Mouse (Mus musculus) neural tube, embryonic 11.5 days (tissue): ENCODE measurements at regions not wholly inside any gene's neighbourhood (a gene's known extent, or its start where the extent isn't known, plus 50 kb on each side); places are given as distances from the start of the nearest gene placed in this dataset.

Source experiments
- ATAC-seq: fragments of 200-750 bp; cut with Nextera tagmentation; 2 replicates; pipeline ENCODE4 v1.8.0; 2017; ENCODE audit warnings: moderate number of reproducible peaks, mild to moderate bottlenecking, moderate TSS enrichment, moderate library complexity; ENCODE audit not compliant: insufficient read depth, low FRiP score, low TSS enrichment
- DNase-seq: peaks from one replicate; pipeline ENCODE4 v3.0.0-alpha.2; 2015; ENCODE audit warnings: low spot score
- H3K27ac ChIP-seq: fragments of 300-500 bp; sonication (generic); 2 replicates; pipeline ENCODE4 v1.5.1; 2014; ENCODE audit warnings: low read depth, mild to moderate bottlenecking, low read length
- H3K27me3 ChIP-seq: fragments of 300-500 bp; sonication (generic); 2 replicates; pipeline ENCODE4 v1.6.1; 2014; ENCODE audit warnings: mild to moderate bottlenecking, low read length, mixed read lengths; ENCODE audit not compliant: control insufficient read depth, insufficient read depth
- H3K36me3 ChIP-seq: fragments of 300-500 bp; sonication (generic); 2 replicates; pipeline ENCODE4 v1.6.1; 2014; ENCODE audit warnings: mild to moderate bottlenecking, low read length, moderate library complexity, mixed read lengths; ENCODE audit not compliant: control insufficient read depth, insufficient read depth
- H3K4me1 ChIP-seq: fragments of 300-500 bp; sonication (generic); 2 replicates; pipeline ENCODE4 v1.6.1; 2014; ENCODE audit warnings: low read length, mixed read lengths; ENCODE audit not compliant: control insufficient read depth, insufficient read depth
- H3K4me2 ChIP-seq: fragments of 300-500 bp; sonication (generic); 2 replicates; pipeline ENCODE4 v1.6.1; 2014; ENCODE audit warnings: low read depth, mild to moderate bottlenecking, moderate library complexity
- H3K4me3 ChIP-seq: fragments of 300-500 bp; sonication (generic); 2 replicates; pipeline ENCODE4 v1.5.1; 2014; ENCODE audit warnings: low read depth, low read length
- H3K9ac ChIP-seq: fragments of 300-500 bp; sonication (generic); 2 replicates; pipeline ENCODE4 v1.6.1; 2014; ENCODE audit warnings: mild to moderate bottlenecking, low read length
- H3K9me3 ChIP-seq: fragments of 300-500 bp; sonication (generic); 2 replicates; pipeline ENCODE4 v1.6.1; 2016; ENCODE audit warnings: low read length; ENCODE audit not compliant: control insufficient read depth
- WGBS: fragments of 180-500 bp; shearing (Covaris S2); extraction: QIAGEN DNeasy Blood & Tissue Kit; methylation state at CpG from one replicate; pipeline ENCODE4 v1.1.7; 2014; 5-methylcytosine and 5-hydroxymethylcytosine counted together

- Histone ChIP-seq H3K9me3 (no peaks in the 10 kb centered on the region), H3K36me3 (no peaks in the 10 kb centered on the region), H3K4me3 (no peak overlapping the region), H3K9ac (no peak overlapping the region), H3K4me2 (no peak overlapping the region), H3K4me1 (peaks cover 4% of the 10 kb centered on the region), H3K27ac (no peak overlapping the region), H3K27me3 (no peaks in the 10 kb centered on the region)
- ATAC-seq, result no peak
- 26% methylated on average over 13 of the region's 13 CpGs for WGBS
- DNase-seq, result no peak
Observed at GRCm38 (mm10) chr3:147963698-147964476, 1026.5 kb downstream of the Adgrl2 start.

GRCm38 (mm10) chr3:147948041-147948592 is 1042.2 kb downstream of the Adgrl2 start:
- ATAC-seq, result no peak
- no peak for DNase-seq
- Histone ChIP-seq H3K4me1 (no peaks in the 10 kb centered on the region), H3K27ac (no peak overlapping the region), H3K27me3 (no peaks in the 10 kb centered on the region), H3K9me3 (no peaks in the 10 kb centered on the region), H3K9ac (no peak overlapping the region), H3K36me3 (no peaks in the 10 kb centered on the region), H3K4me3 (no peak overlapping the region), H3K4me2 (no peak overlapping the region)
- WGBS, result 59% methylated on average over 13 of the region's 13 CpGs

- Histone ChIP-seq H3K4me3 (no peak overlapping the region), H3K4me2 (no peak overlapping the region), H3K27me3 (no peaks in the 10 kb centered on the region), H3K9ac (no peak overlapping the region), H3K9me3 (no peaks in the 10 kb centered on the region), H3K27ac (no peak overlapping the region), H3K36me3 (no peaks in the 10 kb centered on the region), H3K4me1 (no peaks in the 10 kb centered on the region)
- ATAC-seq (no peak), DNase-seq (no peak)
- WGBS, result 71% methylated on average over 4 of the region's 4 CpGs
Observed at GRCm38 (mm10) chr3:147943314-147943713, 1047.0 kb downstream of the Adgrl2 start.

GRCm38 (mm10) chr3:147930811-147931251 is 1059.5 kb downstream of the Adgrl2 start:
- Histone ChIP-seq H3K27ac (no peak overlapping the region), H3K4me1 (no peaks in the 10 kb centered on the region), H3K4me2 (no peak overlapping the region), H3K4me3 (no peak overlapping the region), H3K27me3 (no peaks in the 10 kb centered on the region), H3K9me3 (no peaks in the 10 kb centered on the region), H3K36me3 (no peaks in the 10 kb centered on the region), H3K9ac (no peak overlapping the region)
- no peak for DNase-seq
- 63% methylated on average over 6 of the region's 6 CpGs for WGBS
- no peak for ATAC-seq

GRCm38 (mm10) chr3:147920181-147920580 is 1068.0 kb downstream of the Ttll7 start:
- 91% methylated on average over 2 of the region's 2 CpGs for WGBS
- Histone ChIP-seq H3K36me3 (no peaks in the 10 kb centered on the region), H3K27ac (no peak overlapping the region), H3K27me3 (no peaks in the 10 kb centered on the region), H3K4me3 (no peak overlapping the region), H3K4me2 (no peak overlapping the region), H3K9me3 (no peaks in the 10 kb centered on the region), H3K9ac (no peak overlapping the region), H3K4me1 (no peaks in the 10 kb centered on the region)
- no peak for DNase-seq
- ATAC-seq, result no peak

- H3K9ac ChIP-seq, result no peak overlapping the region
- no peak overlapping the region for H3K4me2 ChIP-seq
- no peaks in the 10 kb centered on the region for H3K27me3 ChIP-seq
- WGBS, result 89% methylated on average over 3 of the region's 3 CpGs
- no peaks in the 10 kb centered on the region for H3K9me3 ChIP-seq
- ATAC-seq (no peak), DNase-seq (no peak)
- no peaks in the 10 kb centered on the region for H3K36me3 ChIP-seq
- H3K27ac ChIP-seq, result no peak overlapping the region
- no peak overlapping the region for H3K4me3 ChIP-seq
- H3K4me1 ChIP-seq, result no peaks in the 10 kb centered on the region
Observed at GRCm38 (mm10) chr3:147919701-147920100, 1067.5 kb downstream of the Ttll7 start.

- DNase-seq (no peak), ATAC-seq (no peak)
- H3K9me3 ChIP-seq, result no peaks in the 10 kb centered on the region
- H3K4me3 ChIP-seq, result no peak overlapping the region
- 92% methylated on average over 4 of the region's 4 CpGs for WGBS
- H3K4me1 ChIP-seq, result no peaks in the 10 kb centered on the region
- no peak overlapping the region for H3K27ac ChIP-seq
- no peak overlapping the region for H3K4me2 ChIP-seq
- H3K9ac ChIP-seq, result no peak overlapping the region
- no peaks in the 10 kb centered on the region for H3K36me3 ChIP-seq
- no peaks in the 10 kb centered on the region for H3K27me3 ChIP-seq
Observed at GRCm38 (mm10) chr3:147919146-147919545, 1067.0 kb downstream of the Ttll7 start.

- no peak overlapping the region for H3K4me2 ChIP-seq
- H3K9ac ChIP-seq, result no peak overlapping the region
- H3K9me3 ChIP-seq, result no peaks in the 10 kb centered on the region
- H3K27ac ChIP-seq, result no peak overlapping the region
- no peaks in the 10 kb centered on the region for H3K4me1 ChIP-seq
- ATAC-seq (no peak), DNase-seq (no peak)
- H3K36me3 ChIP-seq, result no peaks in the 10 kb centered on the region
- no peak overlapping the region for H3K4me3 ChIP-seq
- H3K27me3 ChIP-seq, result no peaks in the 10 kb centered on the region
- 62% methylated on average over 1 of the region's 1 CpGs for WGBS
Observed at GRCm38 (mm10) chr3:147896751-147897150, 1044.6 kb downstream of the Ttll7 start.

- Histone ChIP-seq H3K4me2 (no peak overlapping the region), H3K9ac (no peak overlapping the region), H3K9me3 (no peaks in the 10 kb centered on the region), H3K27me3 (no peaks in the 10 kb centered on the region), H3K36me3 (no peaks in the 10 kb centered on the region), H3K4me3 (no peak overlapping the region), H3K4me1 (no peaks in the 10 kb centered on the region), H3K27ac (no peak overlapping the region)
- DNase-seq, result no peak
- 77% methylated on average over 5 of the region's 5 CpGs for WGBS
- no peak for ATAC-seq
Observed at GRCm38 (mm10) chr3:147891682-147892081, 1039.5 kb downstream of the Ttll7 start.
